Mouse (Mus musculus) leukemia stem cell, adult 10-12 weeks (primary cell): Measurements from ENCODE around the gene Rnf38. TPM values are rescaled to one million over a fixed set of nuclear protein-coding genes. Genes with fewer than 3 reads are reported as not detected.

Experiments used
- polyA plus RNA-seq: library from polyadenylated mRNA; stranded (reverse); fragments of >175 nt; gene quantifications from 2 replicates; pipeline ENCODE4 v1.2.3, GENCODE M21; 2012; ENCODE audit warnings: low replicate concordance

The Rnf38 gene
- 13.0 and 18.5 TPM in 2 replicates for polyA plus RNA-seq

GRCm38 (mm10) chr4:44233713-44234003, at the start of gene Rnf38:
Gene Rnf38, minus strand, starts transcription at chr4:44233789.

DNA sequence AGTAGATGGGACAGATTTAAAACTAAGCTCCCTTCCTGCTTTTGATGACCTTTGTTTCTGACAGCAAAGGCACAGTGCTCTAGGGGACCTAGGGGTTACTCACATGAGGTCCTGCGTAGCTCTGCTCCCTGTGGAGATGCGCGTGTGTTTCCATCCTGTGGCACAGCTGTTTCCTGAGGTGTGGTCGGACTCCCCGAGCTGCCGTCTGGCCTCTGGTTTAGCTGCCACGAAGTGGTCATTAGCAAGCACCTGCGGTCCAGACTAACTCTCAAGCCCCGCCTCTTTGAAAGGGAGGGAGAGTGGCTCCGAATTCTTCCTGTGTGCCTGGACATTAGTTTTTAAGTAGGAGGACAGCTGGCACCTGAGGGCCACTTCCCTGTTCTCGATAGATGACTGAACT, 149.6 kb downstream of the Rnf38 start, which contains the start of gene Gne:
TSS of gene Gne (minus strand) at position 233 of the 400 bp plus-strand sequence.

Other genes starting within 250 kb of the Rnf38 start
- 312 and 355 TPM in 2 replicates for gene Clta, start 229.3 kb downstream of the Rnf38 start, polyA plus RNA-seq
- gene Gne, start 149.6 kb downstream of the Rnf38 start, polyA plus RNA-seq = 55.3 and 67.1 TPM in 2 replicates
- 0.28 and 1.5 TPM in 2 replicates for gene Melk, start 67.1 kb upstream of the Rnf38 start, polyA plus RNA-seq